Mouse (Mus musculus) olfactory bulb, adult 2 months (tissue): ENCODE measurements around the gene Olfml2b.

Source experiments
- CTCF ChIP-seq: fragments of 200-500 bp; IDR thresholded peaks from 2 replicates; pipeline ENCODE4 v1.5.1; 2012; ENCODE audit warnings: low read depth, mild to moderate bottlenecking, low read length, moderate library complexity; ENCODE audit not compliant: insufficient read depth
- POLR2A ChIP-seq: fragments of 200-500 bp; IDR thresholded peaks from 2 replicates; pipeline ENCODE4 v1.6.1; 2012; ENCODE audit warnings: mild to moderate bottlenecking, low read depth, low read length, moderate library complexity; ENCODE audit not compliant: insufficient read depth

GRCm38 (mm10) chr1:170728524-170728923, 84.2 kb downstream of the Olfml2b start:
- TF ChIP-seq CTCF (no peak), POLR2A (no peak)
